Mouse (Mus musculus) lung, postnatal 0 days (tissue): Measurements from ENCODE around the gene Bcl2l11.
"Not testable (repeated sequence)": the region's sequence is repeated elsewhere in the genome, so short reads cannot be mapped to it uniquely, and the experiment has no call there.

Experiments
- CTCF ChIP-seq: IDR thresholded peaks from 2 replicates; pipeline ENCODE4 v1.5.1; 2016; ENCODE audit warnings: antibody characterized with exemption, mild to moderate bottlenecking
- EP300 ChIP-seq: IDR thresholded peaks from 2 replicates; pipeline ENCODE4 v1.6.1; 2016; ENCODE audit warnings: antibody characterized with exemption, mild to moderate bottlenecking, control low read depth

DNA sequence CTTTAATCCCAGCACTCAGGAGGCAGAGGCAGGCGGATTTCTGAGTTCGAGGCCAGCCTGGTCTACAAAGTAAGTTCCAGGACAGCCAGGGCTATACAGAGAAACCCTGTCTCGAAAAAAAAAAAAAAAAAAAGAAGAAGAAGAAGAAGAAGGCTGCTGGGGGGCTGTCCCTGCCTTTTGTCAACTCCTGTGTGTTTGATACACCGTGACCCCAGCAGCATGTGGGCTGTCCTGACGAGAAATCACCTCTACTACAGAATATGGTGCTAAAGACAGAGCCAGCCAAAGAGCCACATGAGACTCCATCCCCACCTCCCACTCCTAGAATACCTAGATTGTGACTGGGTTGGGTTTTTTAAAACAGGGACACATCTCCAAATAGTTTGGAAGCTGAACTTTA lies 27.7 kb upstream of the Bcl2l11 start:
- not testable (repeated sequence) for TF ChIP-seq CTCF, EP300
